Mouse (Mus musculus): ENCODE measurements at regions not wholly inside any gene's neighbourhood (a gene's known extent, or its start where the extent isn't known, plus 50 kb on each side); places are given as distances from the start of the nearest gene placed in this dataset.

- TF ChIP-seq CTCF (IDR thresholded peaks at IDR 0.05; ENCODE audit: extremely low read depth, insufficient read length, insufficient replicate concordance, low read depth, low read length) (no peak), POLR2A (IDR thresholded peaks at IDR 0.05; ENCODE audit: low read depth, low read length) (no peak)
Measured at GRCm38 (mm10) chr10:97346949-97347348, 132.5 kb upstream of the Dcn start.
